Mouse (Mus musculus) megakaryocyte, embryonic 14.5 days (primary cell): Measurements from ENCODE around the gene Sds.

Source experiments
- FLI1 ChIP-seq: IDR thresholded peaks from 2 replicates; pipeline ENCODE4 v1.6.1; 2012; ENCODE audit warnings: low read length, inconsistent platforms, mixed read lengths
- GATA1 ChIP-seq: IDR thresholded peaks from 3 replicates; pipeline ENCODE4 v1.6.1; 2012; ENCODE audit warnings: mixed read lengths, low read length, inconsistent platforms, borderline replicate concordance

DNA sequence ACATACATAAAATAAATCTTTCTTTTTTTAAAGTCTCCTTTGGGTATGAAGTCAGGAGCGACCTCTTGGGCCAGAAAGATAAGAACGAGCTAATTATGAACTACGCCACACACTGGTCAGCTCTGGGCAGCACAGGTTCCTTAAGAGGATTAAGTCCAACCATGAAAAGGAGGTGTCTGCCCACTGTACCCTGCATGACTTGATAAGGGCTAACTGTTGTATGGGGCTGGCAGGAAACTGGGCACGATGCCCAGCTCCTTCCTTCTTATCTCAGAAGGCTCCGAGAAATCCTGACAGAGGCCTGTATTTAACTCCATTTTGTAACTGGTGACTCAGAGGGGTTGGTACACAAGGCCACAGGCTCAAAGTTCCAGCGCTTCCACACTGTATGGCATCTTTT lies 10.5 kb upstream of the Sds start:
- no peak for TF ChIP-seq GATA1
- no peak for TF ChIP-seq FLI1
